Mouse (Mus musculus) right cerebral cortex, adult 18-20 months (tissue): ENCODE data around the gene Lamb3.

ENCODE experiments used
- DNase-seq: peaks from one replicate; pipeline ENCODE4 v3.0.0; 2022; ENCODE audit warnings: mixed read lengths

The Lamb3 gene

DNA sequence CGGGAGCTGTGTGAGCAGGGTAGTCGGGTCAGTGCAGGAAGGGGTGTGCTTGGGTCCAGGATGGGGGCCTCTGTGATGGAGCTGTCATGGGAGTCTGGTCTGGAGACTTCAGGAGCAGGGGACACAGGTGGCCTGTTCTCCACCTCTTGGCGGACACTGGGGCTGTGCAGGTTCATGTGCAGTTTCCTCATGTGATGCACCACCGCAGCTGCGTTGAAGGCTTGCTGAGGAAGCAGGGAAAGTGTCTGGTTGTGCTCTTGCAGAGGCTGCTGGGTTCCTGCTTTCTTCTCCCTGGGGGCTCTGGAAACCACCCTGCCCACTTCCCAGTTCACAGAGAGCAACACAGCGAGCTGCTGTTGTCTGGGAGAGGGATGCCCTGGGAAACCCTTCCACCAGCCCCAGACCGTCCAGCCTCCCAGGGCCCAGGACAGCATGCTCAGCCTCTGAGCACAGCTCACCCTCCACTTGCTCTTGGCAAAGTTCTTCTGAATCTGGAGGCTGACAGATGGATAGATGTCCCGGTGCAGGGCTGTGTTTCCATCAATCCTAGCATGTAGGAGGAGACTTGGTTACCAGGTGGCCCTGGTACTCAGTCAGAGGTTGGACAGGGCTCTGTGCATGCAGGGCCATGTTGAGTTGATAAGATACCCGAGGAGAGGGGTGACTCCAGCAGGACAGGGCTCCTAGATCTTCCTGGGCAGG, 140.9 kb downstream of the Lamb3 start:
- no peak for DNase-seq

- no peak for DNase-seq
Observed at GRCm38 (mm10) chr1:193349702-193350545, 142.4 kb downstream of the Lamb3 start.

GRCm38 (mm10) chr1:193350546-193350801, 143.0 kb downstream of the Lamb3 start:
- peak; percentile 88 for DNase-seq

DNA sequence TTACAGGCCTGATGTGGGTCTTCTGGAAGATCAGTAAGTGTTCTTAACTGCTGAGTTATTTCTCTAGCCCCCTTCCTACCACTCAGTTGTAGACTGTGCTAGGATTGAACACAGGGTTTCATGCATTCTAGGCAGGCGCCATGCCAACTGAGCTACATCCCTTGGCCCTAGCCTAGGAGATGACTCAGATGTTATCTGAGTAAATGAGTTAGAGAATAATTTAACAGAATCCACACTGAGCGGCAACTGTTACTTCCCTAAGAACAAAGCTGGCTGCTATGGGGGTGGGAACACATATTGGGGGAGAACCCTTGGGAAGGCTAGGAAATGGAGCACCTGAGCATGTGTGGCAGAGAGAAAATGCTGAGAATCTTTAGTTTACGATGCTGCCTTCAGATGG, 144.1 kb downstream of the Lamb3 start:
- peak; percentile 78 for DNase-seq

- DNase-seq, result no peak
Observed at GRCm38 (mm10) chr1:193359199-193359598, 151.7 kb downstream of the Lamb3 start.

- DNase-seq, result no peak
Observed at GRCm38 (mm10) chr1:193361181-193361580, 153.7 kb downstream of the Lamb3 start.

DNA sequence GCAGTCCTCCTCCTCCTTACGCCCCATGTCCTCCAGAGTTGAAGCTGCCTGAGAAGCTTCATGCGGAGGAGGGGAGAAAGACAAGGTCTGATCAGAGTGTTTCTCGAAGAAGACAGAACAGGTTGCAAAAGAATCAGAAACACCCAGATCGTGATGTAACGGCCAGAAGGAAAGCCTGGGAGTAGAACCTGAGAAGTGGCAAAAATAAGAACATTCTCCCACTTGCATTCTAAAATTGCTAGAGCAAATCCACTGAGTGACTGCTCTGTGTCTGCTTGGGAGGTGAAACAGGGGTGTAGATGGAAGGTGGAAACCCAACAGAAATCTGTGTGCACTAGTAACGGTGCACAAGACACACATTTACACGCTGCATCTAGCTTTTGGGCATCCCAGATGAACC, 154.6 kb downstream of the Lamb3 start:
- no peak for DNase-seq

DNA sequence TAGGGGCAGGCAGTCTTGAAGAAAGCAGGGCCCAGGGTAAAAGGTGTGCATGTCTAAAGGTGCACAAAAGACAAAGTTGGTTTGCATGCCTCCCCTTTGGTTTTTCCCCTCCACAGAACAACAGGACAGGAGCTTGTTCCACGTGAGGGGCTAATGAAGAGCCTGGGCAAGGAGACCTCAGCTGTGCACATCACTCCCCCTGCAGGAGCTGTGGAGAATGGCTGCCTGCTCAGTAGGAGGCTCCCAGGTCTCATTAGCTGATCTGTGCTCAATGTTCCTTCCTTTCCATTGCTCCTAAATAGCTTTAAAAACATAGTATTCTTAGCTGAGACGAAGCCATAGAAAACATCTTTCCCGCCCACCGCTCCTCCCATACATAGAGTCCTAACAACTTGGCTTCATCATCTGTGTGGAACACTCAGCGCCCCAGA, 156.3 kb downstream of the Lamb3 start:
- peak; percentile 77 for DNase-seq

DNA sequence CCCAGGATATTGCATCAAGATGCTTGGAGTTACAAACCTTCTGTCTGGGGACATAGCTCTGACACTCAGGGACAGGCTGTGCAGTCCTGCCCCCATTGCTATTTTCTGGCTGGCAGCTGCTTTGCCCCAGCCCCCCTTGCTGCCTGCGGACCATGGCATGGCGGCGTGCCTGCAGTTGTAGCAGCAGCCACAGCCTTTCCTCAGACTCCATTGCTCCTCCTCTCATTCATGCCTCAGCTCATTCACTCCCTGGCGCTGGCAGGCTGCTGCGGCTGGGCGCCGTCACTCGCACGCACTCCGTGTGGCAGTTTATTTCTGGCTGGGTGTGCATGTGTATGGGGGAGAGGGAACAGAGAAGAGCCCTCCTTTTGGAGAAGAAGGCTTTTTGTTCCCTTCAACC, 160.6 kb downstream of the Lamb3 start:
- DNase-seq, result peak; percentile 84

- DNase-seq, result no peak
Observed at GRCm38 (mm10) chr1:193369091-193369490, 161.6 kb downstream of the Lamb3 start.

- DNase-seq, result no peak
Observed at GRCm38 (mm10) chr1:193370096-193370495, 162.6 kb downstream of the Lamb3 start, which contains the start of gene Camk1g. TSS of gene Camk1g (minus strand) at chr1:193370298.

DNA sequence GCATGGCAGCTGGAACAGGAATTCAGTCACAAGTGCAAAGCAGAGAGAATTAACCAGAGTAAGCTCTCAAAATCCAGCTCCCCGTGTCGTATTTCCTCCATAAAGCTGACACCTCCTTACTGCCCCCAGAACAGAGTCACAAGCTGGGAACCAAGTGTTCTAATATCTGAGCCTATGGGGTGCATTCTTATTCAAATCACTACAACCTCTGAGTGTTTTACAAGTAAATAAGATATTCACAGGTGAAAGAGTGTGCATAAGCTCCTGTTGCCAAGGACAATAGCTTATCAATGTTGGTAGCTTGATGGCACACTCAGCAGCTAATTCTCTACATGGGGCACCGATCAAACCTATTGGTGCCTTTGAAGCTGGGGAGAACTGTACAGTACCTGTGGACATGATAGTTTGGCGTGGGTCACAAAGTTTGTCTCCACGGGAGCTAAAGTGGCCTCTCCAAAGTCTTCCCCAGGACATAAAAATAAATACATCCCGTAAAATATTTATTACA, 166.5 kb downstream of the Lamb3 start:
- no peak for DNase-seq

GRCm38 (mm10) chr1:193376478-193377134, 169.1 kb downstream of the Lamb3 start:
- no peak for DNase-seq

DNA sequence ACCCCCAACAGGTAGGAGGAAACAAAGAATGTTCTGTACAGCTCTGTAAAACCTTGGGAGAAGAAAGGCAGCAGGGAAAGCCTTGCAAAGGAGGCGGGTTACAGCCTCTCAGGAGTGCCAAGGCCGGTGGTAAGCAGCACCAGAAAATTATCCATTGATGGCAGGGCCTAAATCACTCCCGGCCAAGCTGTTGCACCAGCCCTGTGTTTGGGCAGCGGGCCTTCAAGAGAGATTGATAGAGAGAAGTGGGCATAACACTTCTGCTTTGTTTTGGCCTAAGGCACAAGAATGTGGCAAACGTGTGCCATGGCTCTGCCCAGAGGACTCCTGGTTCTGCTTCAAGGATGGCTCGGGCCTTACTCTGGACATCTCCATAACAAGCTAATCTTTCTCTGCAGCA, 172.1 kb downstream of the Lamb3 start:
- DNase-seq, result no peak

DNA sequence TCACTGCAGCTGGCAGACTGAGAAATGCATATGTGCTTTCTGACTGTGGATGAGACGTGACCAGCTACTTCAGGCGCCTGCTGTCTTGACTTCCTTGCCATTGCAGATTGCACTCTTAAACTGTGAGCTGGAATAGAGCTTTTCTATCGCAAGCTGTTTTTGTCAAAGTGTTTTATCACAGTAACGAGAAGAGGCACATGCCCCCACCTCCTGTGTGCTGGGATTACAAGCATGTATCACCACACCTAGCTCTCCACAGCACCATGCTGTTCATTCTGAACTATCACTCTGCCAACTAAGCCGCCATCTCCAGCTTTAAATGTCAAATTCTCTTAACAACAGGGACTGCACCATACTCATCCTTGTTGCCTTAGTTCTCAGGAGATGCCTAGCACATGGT, 173.4 kb downstream of the Lamb3 start:
- DNase-seq, result no peak

GRCm38 (mm10) chr1:193381597-193382404, 174.3 kb downstream of the Lamb3 start:
- DNase-seq, result peak; percentile 59

DNA sequence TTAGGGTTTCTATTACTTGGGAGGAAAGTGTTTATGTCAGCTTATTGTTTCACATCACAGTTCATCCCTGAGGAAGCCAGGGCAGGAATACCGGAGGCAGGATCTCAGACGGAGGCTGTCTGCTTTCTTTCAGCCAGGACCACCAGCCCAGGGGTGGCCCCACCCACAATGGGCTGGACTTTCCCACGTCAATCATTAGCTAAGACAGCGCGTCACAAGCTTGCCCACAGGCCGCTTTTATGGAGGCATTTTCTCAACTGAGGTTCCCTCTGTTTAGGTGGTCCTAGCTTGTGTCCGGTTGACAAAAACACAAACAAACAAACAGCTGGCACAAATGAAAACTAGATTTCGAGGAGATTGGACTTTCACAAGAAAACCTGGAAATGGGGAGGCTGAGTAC, 174.9 kb downstream of the Lamb3 start:
- no peak for DNase-seq

GRCm38 (mm10) chr1:193382841-193383462, 175.5 kb downstream of the Lamb3 start:
- peak; percentile 39 for DNase-seq

DNA sequence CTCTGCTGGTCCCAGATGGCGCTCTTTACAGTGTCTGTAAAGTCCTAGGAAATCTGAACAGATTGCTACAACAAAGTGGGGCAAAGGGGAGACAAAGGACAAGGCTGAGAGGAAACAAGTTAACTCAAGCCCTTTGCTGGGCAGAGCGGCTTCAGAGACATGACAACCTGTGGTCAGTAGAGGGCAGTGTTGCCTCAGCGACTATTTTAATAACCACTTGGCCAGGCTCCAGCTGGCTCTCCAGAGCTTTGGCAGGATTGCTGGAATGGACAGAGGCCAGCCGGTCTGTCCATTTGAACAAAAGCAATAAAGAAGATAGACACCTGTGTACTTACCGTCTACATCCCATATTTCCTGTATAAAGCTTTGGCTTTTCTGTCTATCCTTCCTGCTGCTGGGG, 178.6 kb downstream of the Lamb3 start:
- peak; percentile 70 for DNase-seq

GRCm38 (mm10) chr1:193387241-193387640, 179.7 kb downstream of the Lamb3 start:
- DNase-seq, result no peak

- no peak for DNase-seq
Observed at GRCm38 (mm10) chr1:193389505-193389904, 182.0 kb downstream of the Lamb3 start.

- DNase-seq, result no peak
Observed at GRCm38 (mm10) chr1:193390004-193390403, 182.5 kb downstream of the Lamb3 start.
